Mouse (Mus musculus) neural tube, embryonic 11.5 days (tissue): ENCODE data around the gene Pex7. TPM values are rescaled to one million over a fixed set of nuclear protein-coding genes. Genes with fewer than 3 reads are reported as not detected.

ENCODE experiments used
- ATAC-seq: fragments of 200-750 bp; cut with Nextera tagmentation; 2 replicates; pipeline ENCODE4 v1.8.0; 2017; ENCODE audit warnings: moderate number of reproducible peaks, mild to moderate bottlenecking, moderate TSS enrichment, moderate library complexity; ENCODE audit not compliant: insufficient read depth, low FRiP score, low TSS enrichment
- DNase-seq: peaks from one replicate; pipeline ENCODE4 v3.0.0-alpha.2; 2015; ENCODE audit warnings: low spot score
- H3K27ac ChIP-seq: fragments of 300-500 bp; sonication (generic); 2 replicates; pipeline ENCODE4 v1.5.1; 2014; ENCODE audit warnings: low read depth, mild to moderate bottlenecking, low read length
- H3K27me3 ChIP-seq: fragments of 300-500 bp; sonication (generic); 2 replicates; pipeline ENCODE4 v1.6.1; 2014; ENCODE audit warnings: mild to moderate bottlenecking, low read length, mixed read lengths; ENCODE audit not compliant: control insufficient read depth, insufficient read depth
- H3K36me3 ChIP-seq: fragments of 300-500 bp; sonication (generic); 2 replicates; pipeline ENCODE4 v1.6.1; 2014; ENCODE audit warnings: mild to moderate bottlenecking, low read length, moderate library complexity, mixed read lengths; ENCODE audit not compliant: control insufficient read depth, insufficient read depth
- H3K4me1 ChIP-seq: fragments of 300-500 bp; sonication (generic); 2 replicates; pipeline ENCODE4 v1.6.1; 2014; ENCODE audit warnings: low read length, mixed read lengths; ENCODE audit not compliant: control insufficient read depth, insufficient read depth
- H3K4me2 ChIP-seq: fragments of 300-500 bp; sonication (generic); 2 replicates; pipeline ENCODE4 v1.6.1; 2014; ENCODE audit warnings: low read depth, mild to moderate bottlenecking, moderate library complexity
- H3K4me3 ChIP-seq: fragments of 300-500 bp; sonication (generic); 2 replicates; pipeline ENCODE4 v1.5.1; 2014; ENCODE audit warnings: low read depth, low read length
- H3K9ac ChIP-seq: fragments of 300-500 bp; sonication (generic); 2 replicates; pipeline ENCODE4 v1.6.1; 2014; ENCODE audit warnings: mild to moderate bottlenecking, low read length
- H3K9me3 ChIP-seq: fragments of 300-500 bp; sonication (generic); 2 replicates; pipeline ENCODE4 v1.6.1; 2016; ENCODE audit warnings: low read length; ENCODE audit not compliant: control insufficient read depth
- WGBS: fragments of 180-500 bp; shearing (Covaris S2); extraction: QIAGEN DNeasy Blood & Tissue Kit; methylation state at CpG from one replicate; pipeline ENCODE4 v1.1.7; 2014; 5-methylcytosine and 5-hydroxymethylcytosine counted together
- polyA plus RNA-seq: library from polyadenylated mRNA; unstranded; fragments of >200 nt; fragmentation: Nextera tagmentation; extraction: Ambion mirVana; gene quantifications from 2 replicates; pipeline ENCODE4 v1.2.1, GENCODE M21; 2014

The Pex7 gene
- polyA plus RNA-seq = 27.2 and 29.1 TPM in 2 replicates

- Histone ChIP-seq H3K36me3 (no peaks in the 10 kb centered on the region), H3K4me3 (peak within 1 kb of the TSS; percentile 70), H3K27me3 (no peaks in the 10 kb centered on the region), H3K9ac (peak within 1 kb of the TSS; percentile 91), H3K4me1 (no peaks in the 10 kb centered on the region), H3K27ac (peak within 1 kb of the TSS; percentile 91), H3K4me2 (peak within 1 kb of the TSS; percentile 26), H3K9me3 (no peaks in the 10 kb centered on the region)
- under 1% methylated on average over 59 of the region's 60 CpGs for WGBS
- DNase-seq (peak; percentile 94), ATAC-seq (peak; percentile 98)
Observed at GRCm38 (mm10) chr10:19907246-19907804, at the start of gene Pex7. Pex7 (minus strand) TSS chr10:19907689.

GRCm38 (mm10) chr10:19956745-19957144 lies 49.3 kb upstream of the Pex7 start:
- DNase-seq (no peak), ATAC-seq (no peak)
- Histone ChIP-seq H3K9ac (no peak overlapping the region), H3K27ac (no peak overlapping the region), H3K9me3 (no peaks in the 10 kb centered on the region), H3K4me2 (no peak overlapping the region), H3K27me3 (no peaks in the 10 kb centered on the region), H3K4me1 (no peaks in the 10 kb centered on the region), H3K4me3 (no peak overlapping the region), H3K36me3 (no peaks in the 10 kb centered on the region)
- WGBS = 91% methylated on average over 6 of the region's 6 CpGs

- H3K4me2 ChIP-seq = no peak overlapping the region
- no peaks in the 10 kb centered on the region for H3K9me3 ChIP-seq
- H3K9ac ChIP-seq = no peak overlapping the region
- no peak overlapping the region for H3K27ac ChIP-seq
- ATAC-seq = no peak
- H3K4me1 ChIP-seq = no peaks in the 10 kb centered on the region
- H3K27me3 ChIP-seq = no peaks in the 10 kb centered on the region
- DNase-seq = no peak
- H3K4me3 ChIP-seq = no peak overlapping the region
- 90% methylated on average over 6 of the region's 6 CpGs for WGBS
- no peaks in the 10 kb centered on the region for H3K36me3 ChIP-seq
Observed at GRCm38 (mm10) chr10:19955817-19956216, 48.3 kb upstream of the Pex7 start.

GRCm38 (mm10) chr10:19954572-19954971 lies 47.1 kb upstream of the Pex7 start:
- 84% methylated on average over 3 of the region's 3 CpGs for WGBS
- ATAC-seq = no peak
- Histone ChIP-seq H3K4me2 (no peak overlapping the region), H3K4me3 (no peak overlapping the region), H3K9ac (no peak overlapping the region), H3K4me1 (no peaks in the 10 kb centered on the region), H3K9me3 (no peaks in the 10 kb centered on the region), H3K27me3 (no peaks in the 10 kb centered on the region), H3K36me3 (no peaks in the 10 kb centered on the region), H3K27ac (no peak overlapping the region)
- no peak for DNase-seq

- H3K27me3 ChIP-seq = no peaks in the 10 kb centered on the region
- WGBS = 94% methylated on average over 11 of the region's 11 CpGs
- ATAC-seq = no peak
- H3K36me3 ChIP-seq = no peaks in the 10 kb centered on the region
- no peak overlapping the region for H3K27ac ChIP-seq
- no peak overlapping the region for H3K4me2 ChIP-seq
- no peak overlapping the region for H3K4me3 ChIP-seq
- DNase-seq = no peak
- H3K9ac ChIP-seq = no peak overlapping the region
- no peaks in the 10 kb centered on the region for H3K9me3 ChIP-seq
- H3K4me1 ChIP-seq = no peaks in the 10 kb centered on the region
Observed at GRCm38 (mm10) chr10:19953032-19953761, 45.7 kb upstream of the Pex7 start.

GRCm38 (mm10) chr10:19949106-19949505 lies 41.6 kb upstream of the Pex7 start:
- H3K4me2 ChIP-seq = no peak overlapping the region
- H3K4me1 ChIP-seq = no peaks in the 10 kb centered on the region
- no peak overlapping the region for H3K4me3 ChIP-seq
- ATAC-seq = no peak
- no peak overlapping the region for H3K27ac ChIP-seq
- WGBS = 82% methylated on average over 4 of the region's 4 CpGs
- H3K9ac ChIP-seq = no peak overlapping the region
- no peaks in the 10 kb centered on the region for H3K27me3 ChIP-seq
- no peaks in the 10 kb centered on the region for H3K36me3 ChIP-seq
- H3K9me3 ChIP-seq = no peaks in the 10 kb centered on the region
- no peak for DNase-seq

GRCm38 (mm10) chr10:19948381-19948780 lies 40.9 kb upstream of the Pex7 start:
- Histone ChIP-seq H3K9ac (no peak overlapping the region), H3K27me3 (no peaks in the 10 kb centered on the region), H3K4me1 (no peaks in the 10 kb centered on the region), H3K27ac (no peak overlapping the region), H3K4me2 (no peak overlapping the region), H3K9me3 (no peaks in the 10 kb centered on the region), H3K36me3 (no peaks in the 10 kb centered on the region), H3K4me3 (no peak overlapping the region)
- ATAC-seq (no peak), DNase-seq (no peak)
- 90% methylated on average over 11 of the region's 11 CpGs for WGBS

- Histone ChIP-seq H3K36me3 (no peaks in the 10 kb centered on the region), H3K4me3 (no peak overlapping the region), H3K27ac (no peak overlapping the region), H3K4me1 (no peaks in the 10 kb centered on the region), H3K9ac (no peak overlapping the region), H3K9me3 (no peaks in the 10 kb centered on the region), H3K27me3 (no peaks in the 10 kb centered on the region), H3K4me2 (no peak overlapping the region)
- 90% methylated on average over 5 of the region's 5 CpGs for WGBS
- ATAC-seq (no peak), DNase-seq (no peak)
Observed at GRCm38 (mm10) chr10:19947901-19948300, 40.4 kb upstream of the Pex7 start.

- Histone ChIP-seq H3K9ac (no peak overlapping the region), H3K36me3 (no peaks in the 10 kb centered on the region), H3K9me3 (no peaks in the 10 kb centered on the region), H3K4me3 (no peak overlapping the region), H3K27me3 (no peaks in the 10 kb centered on the region), H3K4me2 (no peak overlapping the region), H3K27ac (no peak overlapping the region), H3K4me1 (no peaks in the 10 kb centered on the region)
- WGBS = 93% methylated on average over 10 of the region's 10 CpGs
- ATAC-seq (no peak), DNase-seq (no peak)
Observed at GRCm38 (mm10) chr10:19947441-19947840, 40.0 kb upstream of the Pex7 start.
